Mouse (Mus musculus) midbrain, embryonic 16.5 days (tissue): ENCODE measurements at regions not wholly inside any gene's neighbourhood (a gene's known extent, or its start where the extent isn't known, plus 50 kb on each side); places are given as distances from the start of the nearest gene placed in this dataset.
A peak's percentile ranks its signal among the peaks of the same experiment; 100 is the strongest.

Experiments
- ATAC-seq: fragments of 200-750 bp; cut with Nextera tagmentation; 2 replicates; pipeline ENCODE4 v1.8.0; 2017; ENCODE audit warnings: moderate TSS enrichment
- H3K27ac ChIP-seq: fragments of 300-500 bp; sonication (generic); 2 replicates; pipeline ENCODE4 v1.5.1; 2014; ENCODE audit warnings: mild to moderate bottlenecking, low read length, mixed read lengths
- H3K27me3 ChIP-seq: fragments of 300-500 bp; sonication (generic); 2 replicates; pipeline ENCODE4 v1.6.1; 2014; ENCODE audit warnings: low read depth, low read length, mixed read lengths; ENCODE audit not compliant: control insufficient read depth, insufficient read depth
- H3K36me3 ChIP-seq: fragments of 300-500 bp; sonication (generic); 2 replicates; pipeline ENCODE4 v1.6.1; 2014; ENCODE audit warnings: mild to moderate bottlenecking, low read length, moderate library complexity, mixed read lengths; ENCODE audit not compliant: control insufficient read depth, insufficient read depth
- H3K4me1 ChIP-seq: fragments of 300-500 bp; sonication (generic); 2 replicates; pipeline ENCODE4 v1.6.1; 2014; ENCODE audit warnings: mild to moderate bottlenecking, low read length, mixed read lengths; ENCODE audit not compliant: control insufficient read depth, insufficient read depth
- H3K4me2 ChIP-seq: fragments of 300-500 bp; sonication (generic); 2 replicates; pipeline ENCODE4 v1.6.1; 2014; ENCODE audit warnings: mild to moderate bottlenecking, low read length, mixed read lengths
- H3K4me3 ChIP-seq: fragments of 300-500 bp; sonication (generic); 2 replicates; pipeline ENCODE4 v1.5.1; 2014; ENCODE audit warnings: low read depth, mild to moderate bottlenecking, low read length, moderate library complexity, mixed read lengths
- H3K9ac ChIP-seq: fragments of 300-500 bp; sonication (generic); 2 replicates; pipeline ENCODE4 v1.6.1; 2014; ENCODE audit warnings: low read depth, low read length, mixed read lengths
- H3K9me3 ChIP-seq: fragments of 300-500 bp; sonication (generic); replicated peaks from 2 replicates; pipeline ENCODE4 v1.6.1; 2014; ENCODE audit warnings: mild to moderate bottlenecking, low read length, mixed read lengths; ENCODE audit not compliant: control insufficient read depth, poor library complexity, severe bottlenecking
- WGBS: fragments of 180-500 bp; shearing (Covaris S2); extraction: QIAGEN DNeasy Blood & Tissue Kit; methylation state at CpG from one replicate; pipeline ENCODE4 v1.1.7; 2014; 5-methylcytosine and 5-hydroxymethylcytosine counted together

GRCm38 (mm10) chr7:66501425-66501824 is 74.1 kb upstream of the Aldh1a3 start:
- H3K9ac ChIP-seq = no peak overlapping the region
- 75% methylated on average over 6 of the region's 6 CpGs for WGBS

DNA sequence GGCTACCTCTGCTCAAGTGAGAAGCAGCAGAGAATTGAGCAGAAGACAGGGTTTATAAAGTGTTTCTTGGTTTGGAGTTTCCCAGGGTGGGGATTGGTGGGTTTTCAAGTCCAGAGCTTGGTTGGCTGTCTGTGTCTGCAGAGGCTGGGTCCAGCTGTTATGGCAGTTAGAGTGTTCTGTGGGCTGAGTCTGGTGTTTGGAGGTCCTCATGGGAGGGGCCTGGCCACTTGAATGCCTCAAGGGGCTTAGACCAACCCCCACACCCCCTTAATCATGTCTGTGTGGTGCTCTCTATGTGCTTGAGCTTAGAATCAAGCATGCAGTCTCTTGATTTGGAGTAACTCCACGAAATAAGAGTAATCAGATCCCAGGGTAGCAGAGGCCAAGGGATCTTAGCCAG is 70.2 kb upstream of the Aldh1a3 start:
- WGBS = 36% methylated on average over 1 of the region's 1 CpGs
- no peak overlapping the region for H3K4me2 ChIP-seq

More at GRCm38 (mm10) chr7:66501425-66501824, 74.1 kb upstream of the Aldh1a3 start:
- Histone ChIP-seq H3K27me3 (no peaks in the 10 kb centered on the region), H3K4me1 (no peaks in the 10 kb centered on the region), H3K4me2 (no peak overlapping the region), H3K27ac (no peak overlapping the region), H3K36me3 (no peaks in the 10 kb centered on the region), H3K9me3 (no peaks in the 10 kb centered on the region), H3K4me3 (no peak overlapping the region)
- ATAC-seq = no peak

GRCm38 (mm10) chr7:66493216-66493885 is 66.0 kb upstream of the Aldh1a3 start:
- Histone ChIP-seq H3K9me3 (no peaks in the 10 kb centered on the region), H3K4me2 (no peak overlapping the region), H3K4me1 (no peaks in the 10 kb centered on the region), H3K27me3 (no peaks in the 10 kb centered on the region), H3K9ac (no peak overlapping the region), H3K4me3 (no peak overlapping the region), H3K27ac (no peak overlapping the region), H3K36me3 (no peaks in the 10 kb centered on the region)
- WGBS = 61% methylated on average over 10 of the region's 10 CpGs
- ATAC-seq = no peak

More for the DNA sequence above, 70.2 kb upstream of the Aldh1a3 start:
- Histone ChIP-seq H3K27me3 (no peaks in the 10 kb centered on the region), H3K4me1 (no peaks in the 10 kb centered on the region), H3K27ac (no peak overlapping the region), H3K36me3 (no peaks in the 10 kb centered on the region), H3K9ac (no peak overlapping the region), H3K4me3 (no peak overlapping the region), H3K9me3 (no peaks in the 10 kb centered on the region)
- ATAC-seq = no peak

DNA sequence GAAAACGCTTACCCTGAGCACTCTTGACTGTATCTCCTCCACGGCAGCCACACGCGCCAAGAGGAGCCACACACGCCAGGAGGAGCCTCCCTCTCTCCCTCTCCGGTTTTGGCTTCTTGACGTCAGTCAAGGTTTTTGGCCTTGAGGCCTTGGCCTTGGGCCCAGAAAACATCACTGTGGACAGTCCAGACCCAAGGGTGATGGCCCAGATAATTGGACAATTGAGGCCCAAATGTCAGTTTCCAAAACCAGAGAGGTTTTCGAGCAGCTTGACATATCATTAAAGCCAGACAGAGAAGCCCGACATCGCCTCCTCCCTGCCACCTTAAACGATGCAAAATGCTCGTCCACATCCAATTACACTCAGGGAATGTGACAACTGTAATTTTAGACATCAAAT is 65.4 kb upstream of the Aldh1a3 start:
- Histone ChIP-seq H3K9ac (no peak overlapping the region), H3K4me3 (no peak overlapping the region), H3K27ac (no peak overlapping the region), H3K36me3 (no peaks in the 10 kb centered on the region), H3K4me2 (no peak overlapping the region), H3K9me3 (no peaks in the 10 kb centered on the region), H3K27me3 (no peaks in the 10 kb centered on the region), H3K4me1 (no peaks in the 10 kb centered on the region)
- 64% methylated on average over 12 of the region's 12 CpGs for WGBS
- peak; percentile 14; the same call in 1 of the 2 replicates for ATAC-seq

DNA sequence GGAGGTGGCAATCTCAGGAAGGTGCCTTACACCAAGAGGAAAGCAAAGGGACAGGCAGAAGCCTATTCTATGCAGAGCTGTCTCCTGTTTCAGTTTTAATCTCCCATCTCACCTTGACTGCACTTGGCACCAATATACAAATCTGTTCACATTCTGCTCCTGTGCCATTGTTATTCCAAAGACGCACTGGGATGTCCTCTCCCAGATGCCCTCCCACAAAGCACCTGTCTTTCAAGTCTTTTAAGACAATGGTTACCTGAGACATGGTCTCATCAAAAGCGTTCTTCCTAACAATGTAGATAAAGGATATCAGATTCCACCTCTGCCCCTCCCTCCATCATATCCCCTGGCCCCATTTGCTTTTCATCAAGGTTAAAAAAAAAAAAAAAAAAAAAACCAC is 64.2 kb upstream of the Aldh1a3 start:
- no peak overlapping the region for H3K4me2 ChIP-seq
- no peak for ATAC-seq
- no peaks in the 10 kb centered on the region for H3K9me3 ChIP-seq
- no peaks in the 10 kb centered on the region for H3K4me1 ChIP-seq
- H3K27me3 ChIP-seq = no peaks in the 10 kb centered on the region
- 73% methylated on average over 2 of the region's 2 CpGs for WGBS
- no peaks in the 10 kb centered on the region for H3K36me3 ChIP-seq
- H3K4me3 ChIP-seq = no peak overlapping the region
- no peak overlapping the region for H3K27ac ChIP-seq
- no peak overlapping the region for H3K9ac ChIP-seq

DNA sequence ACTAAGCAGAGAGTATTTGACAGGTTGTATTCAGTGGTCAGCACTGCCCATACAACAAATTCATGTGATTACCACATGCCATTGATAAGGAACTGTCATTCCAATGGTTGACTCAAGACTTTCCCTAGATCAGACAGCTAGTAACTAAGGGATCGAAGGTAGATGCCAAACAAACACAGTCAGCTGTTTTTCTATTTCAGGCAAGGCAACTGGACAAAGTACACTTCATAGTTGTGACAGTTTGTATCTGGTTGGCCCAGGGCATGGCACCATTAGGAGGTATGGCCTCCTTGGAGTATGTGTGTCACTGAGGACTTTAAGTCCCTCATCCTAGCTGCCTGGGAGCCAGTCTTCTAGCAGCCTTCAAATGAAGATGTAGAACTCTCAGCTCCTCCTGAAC is 62.8 kb upstream of the Aldh1a3 start:
- Histone ChIP-seq H3K36me3 (no peaks in the 10 kb centered on the region), H3K9me3 (no peaks in the 10 kb centered on the region), H3K4me1 (no peaks in the 10 kb centered on the region), H3K4me2 (no peak overlapping the region), H3K27me3 (no peaks in the 10 kb centered on the region), H3K9ac (no peak overlapping the region), H3K4me3 (no peak overlapping the region), H3K27ac (no peak overlapping the region)
- no peak for ATAC-seq
- WGBS = 94% methylated on average over 1 of the region's 1 CpGs

- Histone ChIP-seq H3K4me1 (no peaks in the 10 kb centered on the region), H3K4me3 (no peak overlapping the region), H3K9ac (no peak overlapping the region), H3K9me3 (no peaks in the 10 kb centered on the region), H3K27ac (no peak overlapping the region), H3K4me2 (no peak overlapping the region), H3K27me3 (no peaks in the 10 kb centered on the region), H3K36me3 (no peaks in the 10 kb centered on the region)
- no peak for ATAC-seq
Measured at GRCm38 (mm10) chr7:66487751-66488150, 60.4 kb upstream of the Aldh1a3 start.

DNA sequence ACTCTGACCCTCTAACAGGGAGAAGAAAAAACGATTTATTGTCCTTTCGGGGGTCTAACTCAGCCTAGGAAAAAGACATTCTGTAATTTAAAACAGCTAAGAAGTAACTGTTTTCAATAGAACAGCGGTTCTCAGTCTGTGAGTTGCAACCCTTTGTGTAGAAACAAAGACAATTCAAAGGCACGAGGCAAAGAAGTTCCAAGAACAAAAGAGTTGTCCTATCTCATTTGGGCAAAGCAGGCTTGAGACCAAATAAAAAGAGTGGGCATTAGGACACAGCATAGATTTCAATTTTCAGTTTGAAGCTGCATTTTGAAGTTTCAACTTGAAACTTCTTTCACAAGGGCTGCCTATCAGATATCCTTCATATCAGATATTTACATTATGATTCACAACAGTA is 53.1 kb upstream of the Aldh1a3 start:
- H3K9ac ChIP-seq = no peak overlapping the region
- no peaks in the 10 kb centered on the region for H3K9me3 ChIP-seq
- no peaks in the 10 kb centered on the region for H3K36me3 ChIP-seq
- no peaks in the 10 kb centered on the region for H3K4me1 ChIP-seq
- no peak for ATAC-seq
- H3K4me2 ChIP-seq = no peak overlapping the region
- H3K27me3 ChIP-seq = no peaks in the 10 kb centered on the region
- no peak overlapping the region for H3K27ac ChIP-seq
- 9% methylated on average over 4 of the region's 4 CpGs for WGBS
- H3K4me3 ChIP-seq = no peak overlapping the region

GRCm38 (mm10) chr7:66479321-66479720 is 52.0 kb upstream of the Aldh1a3 start:
- Histone ChIP-seq H3K27me3 (no peaks in the 10 kb centered on the region), H3K4me1 (no peaks in the 10 kb centered on the region), H3K9me3 (no peaks in the 10 kb centered on the region), H3K36me3 (no peaks in the 10 kb centered on the region), H3K9ac (no peak overlapping the region), H3K4me3 (no peak overlapping the region), H3K27ac (no peak overlapping the region), H3K4me2 (no peak overlapping the region)
- WGBS = 94% methylated on average over 4 of the region's 4 CpGs
- ATAC-seq = no peak
